Mouse (Mus musculus) C2C12 (cell line): ENCODE results near the gene AI182371. TPM values are rescaled to one million over a fixed set of nuclear protein-coding genes. Genes with fewer than 3 reads are reported as not detected.

Experiments used
- H3K27me3 ChIP-seq: one replicate; pipeline ENCODE4 v1.6.1; 2011; ENCODE audit not compliant: control insufficient read depth, insufficient read depth, insufficient read length
- H3K36me3 ChIP-seq: one replicate; pipeline ENCODE4 v1.6.1; 2011; ENCODE audit not compliant: control insufficient read depth, insufficient read depth
- H3K4me3 ChIP-seq: one replicate; pipeline ENCODE4 v1.5.1; 2011; ENCODE audit warnings: mild to moderate bottlenecking, control low read depth; ENCODE audit not compliant: poor library complexity, insufficient read depth, severe bottlenecking
- H3K79me2 ChIP-seq: one replicate; pipeline ENCODE4 v1.6.1; 2011; ENCODE audit not compliant: control insufficient read depth, insufficient read depth
- H3K79me3 ChIP-seq: one replicate; pipeline ENCODE4 v1.6.1; 2011; ENCODE audit warnings: low read depth, control low read depth
- H3ac ChIP-seq: one replicate; pipeline ENCODE3; 2011; ENCODE audit warnings: low read depth; ENCODE audit not compliant: control insufficient read depth, insufficient read length
- CEBPB ChIP-seq: IDR thresholded peaks from one replicate; pipeline ENCODE4 v1.6.1; 2011; ENCODE audit warnings: low read depth, mild to moderate bottlenecking, control low read depth, moderate library complexity
- CTCF ChIP-seq: IDR thresholded peaks from one replicate; pipeline ENCODE4 v1.5.1; 2011; ENCODE audit not compliant: control insufficient read depth, insufficient read depth, insufficient read length
- FOSL1 ChIP-seq: IDR thresholded peaks from one replicate; pipeline ENCODE4 v1.8.0; 2011; ENCODE audit warnings: mild to moderate bottlenecking, low read length; ENCODE audit not compliant: poor library complexity, insufficient read depth, severe bottlenecking
- MAX ChIP-seq: IDR thresholded peaks from one replicate; pipeline ENCODE4 v1.6.1; 2011; ENCODE audit warnings: mild to moderate bottlenecking, control low read depth
- MYOD1 ChIP-seq: IDR thresholded peaks from one replicate; pipeline ENCODE4 v1.6.1; 2011; ENCODE audit warnings: low read depth; ENCODE audit not compliant: control insufficient read depth, insufficient read length
- MYOG ChIP-seq: IDR thresholded peaks from one replicate; pipeline ENCODE4 v1.6.1; 2011; ENCODE audit not compliant: control insufficient read depth, insufficient read length; ENCODE audit errors: extremely low read depth
- USF1 ChIP-seq: IDR thresholded peaks from one replicate; pipeline ENCODE4 v1.6.1; 2011; ENCODE audit warnings: low read depth, mild to moderate bottlenecking, control low read depth, moderate library complexity
- polyA plus RNA-seq: library from polyadenylated mRNA; unstranded; fragments of >200 nt; fragmentation: generic; extraction: Trizol; gene quantifications from one replicate; pipeline ENCODE4 v1.2.1, GENCODE M21; 2012; ENCODE audit warnings: missing spikeins

The AI182371 gene
- polyA plus RNA-seq, 1 experiment, result not detected

- TF ChIP-seq MYOG, result no peak
- TF ChIP-seq CEBPB, result no peak
- no peak for TF ChIP-seq MAX
- TF ChIP-seq FOSL1, result no peak
- no peak for TF ChIP-seq USF1
- peak; percentile 21 for TF ChIP-seq CTCF
- TF ChIP-seq MYOD1, result no peak
- no peaks in the 10 kb centered on the region for H3K79me3 ChIP-seq
- peaks cover 13% of the 10 kb centered on the region for H3K79me2 ChIP-seq
- H3ac ChIP-seq, result peak overlapping the region; percentile 39
- H3K4me3 ChIP-seq, result peak overlapping the region; percentile 63
- H3K27me3 ChIP-seq, result peaks cover 4% of the 10 kb centered on the region
- no peaks in the 10 kb centered on the region for H3K36me3 ChIP-seq
These were observed 7.4 kb upstream of the AI182371 start for GRCm38 (mm10) chr2:35108712-35109111.

GRCm38 (mm10) chr2:35107984-35108635, 6.8 kb upstream of the AI182371 start:
- TF ChIP-seq USF1, result no peak
- TF ChIP-seq MYOD1, result no peak
- TF ChIP-seq CEBPB, result no peak
- no peak for TF ChIP-seq MAX
- no peak overlapping the region for H3K4me3 ChIP-seq

DNA sequence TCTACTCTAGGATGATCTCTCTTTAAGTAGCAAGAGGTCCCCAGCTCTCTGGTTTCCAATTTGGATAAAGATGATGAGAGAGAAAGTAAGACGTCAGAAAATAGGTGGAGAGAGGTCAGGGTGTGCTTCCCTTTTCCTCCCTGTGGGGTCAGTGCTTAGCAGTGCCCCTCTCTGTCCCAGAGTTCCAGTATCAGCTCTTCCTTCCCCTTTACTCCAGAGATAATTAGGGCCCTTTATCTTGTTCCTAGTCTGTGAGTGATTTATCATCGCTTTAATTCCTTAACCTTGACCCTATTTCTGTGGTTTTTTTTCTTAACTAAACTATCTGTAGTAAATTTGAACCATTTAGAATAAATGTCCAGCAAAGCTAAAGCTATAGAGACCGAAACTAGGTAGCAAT, 3.5 kb upstream of the AI182371 start:
- H3K4me3 ChIP-seq, result no peak overlapping the region
- TF ChIP-seq MYOD1, result no peak
- TF ChIP-seq FOSL1, result no peak
- TF ChIP-seq CEBPB, result no peak
- no peak for TF ChIP-seq USF1
- TF ChIP-seq CTCF, result no peak
- TF ChIP-seq MYOG, result no peak
- peaks cover under 1% of the 10 kb centered on the region for H3K79me2 ChIP-seq
- H3K36me3 ChIP-seq, result no peaks in the 10 kb centered on the region
- H3K27me3 ChIP-seq, result peaks cover 12% of the 10 kb centered on the region
- no peaks in the 10 kb centered on the region for H3K79me3 ChIP-seq
- no peak overlapping the region for H3ac ChIP-seq

More at GRCm38 (mm10) chr2:35107984-35108635, 6.8 kb upstream of the AI182371 start:
- no peaks in the 10 kb centered on the region for H3K79me3 ChIP-seq
- no peak overlapping the region for H3ac ChIP-seq
- peaks cover 13% of the 10 kb centered on the region for H3K79me2 ChIP-seq
- peaks cover 4% of the 10 kb centered on the region for H3K27me3 ChIP-seq
- H3K36me3 ChIP-seq, result no peaks in the 10 kb centered on the region

- Histone ChIP-seq H3K79me3 (no peaks in the 10 kb centered on the region), H3K27me3 (peaks cover 12% of the 10 kb centered on the region), H3K79me2 (no peaks in the 10 kb centered on the region), H3K36me3 (no peaks in the 10 kb centered on the region), H3K4me3 (no peak overlapping the region), H3ac (no peak overlapping the region)
- TF ChIP-seq USF1 (no peak), FOSL1 (no peak), MYOD1 (no peak), CEBPB (no peak), MYOG (no peak), CTCF (no peak), MAX (no peak)
These were observed 2.2 kb upstream of the AI182371 start for GRCm38 (mm10) chr2:35103558-35103957.

- peaks cover 12% of the 10 kb centered on the region for H3K27me3 ChIP-seq
These were observed 1.4 kb upstream of the AI182371 start for GRCm38 (mm10) chr2:35102777-35103176.

DNA sequence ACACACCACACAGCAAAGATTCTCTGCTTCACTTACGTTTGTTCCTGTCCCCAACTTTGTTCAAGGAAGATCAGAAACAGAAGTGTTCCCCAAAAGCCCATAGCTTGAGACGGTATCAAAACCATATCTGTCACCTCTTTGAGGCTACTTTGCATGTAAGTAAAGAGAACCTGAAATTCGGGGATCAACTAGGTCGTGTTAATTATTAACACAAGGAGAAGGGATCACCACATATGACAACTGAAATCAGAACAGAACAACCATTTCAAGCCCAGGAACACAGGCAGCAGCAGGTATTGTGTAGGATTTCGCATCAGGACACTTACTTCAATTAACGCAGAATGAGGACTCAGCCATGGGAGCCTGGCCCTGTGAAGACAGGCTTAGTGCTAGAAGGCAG, 814 bp downstream of the AI182371 start:
- Histone ChIP-seq H3K27me3 (peaks cover 12% of the 10 kb centered on the region), H3K79me2 (no peaks in the 10 kb centered on the region), H3K36me3 (no peaks in the 10 kb centered on the region), H3ac (no peak overlapping the region), H3K79me3 (no peaks in the 10 kb centered on the region), H3K4me3 (no peak overlapping the region)
- TF ChIP-seq MYOD1 (no peak), FOSL1 (no peak), MYOG (no peak), CTCF (no peak), MAX (no peak), USF1 (no peak), CEBPB (no peak)

More at GRCm38 (mm10) chr2:35102777-35103176, 1.4 kb upstream of the AI182371 start:
- TF ChIP-seq CTCF (no peak), FOSL1 (no peak), USF1 (no peak), CEBPB (no peak), MAX (no peak), MYOG (no peak), MYOD1 (no peak)
- no peaks in the 10 kb centered on the region for H3K79me2 ChIP-seq
- no peak overlapping the region for H3ac ChIP-seq
- no peaks in the 10 kb centered on the region for H3K79me3 ChIP-seq
- no peaks in the 10 kb centered on the region for H3K36me3 ChIP-seq
- H3K4me3 ChIP-seq, result no peak overlapping the region
